Mouse (Mus musculus) R1 (cell line): ENCODE measurements around the gene Vsig10.
"Not testable (repeated sequence)": the region's sequence is repeated elsewhere in the genome, so short reads cannot be mapped to it uniquely, and the experiment has no call there.

Source experiments
- DNase-seq: peaks from one replicate; pipeline ENCODE4 v3.0.0-alpha.2; 2018; ENCODE audit warnings: low read depth, low spot score

The Vsig10 gene

GRCm38 (mm10) chr5:117355648-117356303 is 36.9 kb downstream of the Vsig10 start:
- DNase-seq: no peak

GRCm38 (mm10) chr5:117356365-117357128 is 37.7 kb downstream of the Vsig10 start:
- peak; percentile 94 for DNase-seq

DNA sequence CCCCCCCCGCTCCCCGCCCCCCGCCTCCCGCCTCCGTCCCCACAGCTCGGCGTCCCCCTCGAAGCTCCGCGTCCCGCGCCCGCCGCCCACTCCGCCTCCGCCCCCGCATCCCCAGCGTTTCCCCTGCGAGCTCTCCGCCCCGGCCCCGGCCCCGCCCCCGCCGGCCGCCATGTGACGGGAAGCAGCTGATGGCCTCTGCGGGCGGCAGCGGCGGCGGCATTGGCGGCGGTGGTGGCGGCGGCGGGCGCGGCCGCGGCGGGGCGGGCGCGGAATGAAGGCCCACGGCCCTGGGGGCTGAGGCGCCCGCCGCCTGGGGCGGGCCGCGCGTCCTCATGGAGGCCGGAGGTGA is 38.2 kb downstream of the Vsig10 start, which contains the start of gene Wsb2:
TSS of gene Wsb2 (plus strand) at position 176 of the 349 bp plus-strand sequence.
- peak; percentile 67 for DNase-seq

DNA sequence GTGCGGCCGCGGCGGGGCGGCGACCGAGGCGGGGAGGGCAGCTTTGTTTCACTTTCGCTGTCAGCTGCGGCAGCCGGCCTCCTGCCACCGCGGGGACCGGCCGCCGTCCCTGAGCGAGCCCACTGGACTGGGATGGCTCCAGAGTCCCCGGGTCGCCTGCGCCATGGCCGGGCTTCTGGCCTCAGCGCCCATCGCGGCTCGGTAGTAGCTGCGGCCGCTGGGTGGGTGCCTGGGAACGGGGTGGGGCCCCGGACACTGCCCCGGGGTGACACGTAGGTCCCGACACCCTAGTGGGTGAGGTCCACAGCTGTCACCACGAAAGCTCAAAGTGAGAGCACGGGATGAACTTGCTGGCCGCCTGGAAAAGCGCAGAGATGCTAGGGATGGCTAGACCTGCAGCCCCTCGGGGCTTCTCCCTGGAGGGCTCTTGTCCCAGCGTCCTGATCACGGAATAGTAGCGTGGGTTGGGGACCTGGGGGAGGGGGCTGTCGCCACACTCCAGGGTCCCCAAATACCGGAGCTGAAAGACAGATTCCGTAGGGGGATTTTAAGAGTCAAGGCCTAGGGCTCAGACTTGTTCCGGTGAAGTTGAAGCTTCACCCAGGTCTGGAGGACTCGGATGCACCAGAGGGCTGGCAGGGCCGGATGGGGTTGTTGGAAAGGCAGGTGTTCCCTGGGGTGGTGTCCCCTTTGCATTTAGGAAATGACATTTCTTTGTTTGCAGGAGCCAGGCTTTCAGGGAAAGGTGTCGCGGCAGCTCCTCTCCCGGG is 38.8 kb downstream of the Vsig10 start:
- peak; percentile 59 for DNase-seq

DNA sequence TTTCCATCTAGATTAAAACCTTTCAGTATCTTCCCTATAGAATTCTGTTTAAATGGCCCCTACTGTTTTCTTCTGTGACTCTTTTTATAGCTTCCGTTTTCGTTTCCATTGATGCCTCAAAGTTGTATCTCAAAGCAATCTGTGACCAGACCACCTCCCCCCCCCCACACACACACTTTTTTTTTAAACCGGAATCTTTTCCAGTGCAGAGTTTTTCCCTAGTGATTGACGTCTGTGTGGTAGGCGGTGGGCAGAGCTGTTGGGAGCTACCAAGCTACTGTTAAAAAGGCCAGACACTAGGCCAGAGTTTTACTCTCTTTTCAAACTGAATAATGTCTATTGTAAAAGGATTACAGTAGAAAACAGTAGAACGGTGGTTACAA is 39.4 kb downstream of the Vsig10 start:
- DNase-seq: peak; percentile 52

DNA sequence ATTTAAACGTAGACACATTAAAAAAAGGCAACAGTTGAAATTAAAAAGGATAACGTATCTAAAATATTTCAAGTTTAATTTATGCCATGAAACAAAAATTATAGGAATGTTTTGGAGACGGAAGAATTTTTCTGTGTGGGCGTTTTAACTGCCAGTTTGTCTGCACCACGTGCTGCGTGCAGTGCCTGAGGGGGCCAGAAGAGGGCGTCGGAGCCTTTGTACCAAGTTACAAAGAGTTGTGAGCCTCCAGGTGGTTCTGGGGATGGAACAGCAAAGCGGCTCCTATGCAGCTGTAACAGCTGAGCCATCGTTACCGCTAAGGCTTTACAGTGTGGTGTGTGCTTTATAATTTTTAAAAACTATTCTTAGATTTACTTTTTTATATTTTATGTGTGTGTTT is 39.8 kb downstream of the Vsig10 start:
- DNase-seq: peak; percentile 91

GRCm38 (mm10) chr5:117359497-117360227 is 40.8 kb downstream of the Vsig10 start:
- no peak for DNase-seq

DNA sequence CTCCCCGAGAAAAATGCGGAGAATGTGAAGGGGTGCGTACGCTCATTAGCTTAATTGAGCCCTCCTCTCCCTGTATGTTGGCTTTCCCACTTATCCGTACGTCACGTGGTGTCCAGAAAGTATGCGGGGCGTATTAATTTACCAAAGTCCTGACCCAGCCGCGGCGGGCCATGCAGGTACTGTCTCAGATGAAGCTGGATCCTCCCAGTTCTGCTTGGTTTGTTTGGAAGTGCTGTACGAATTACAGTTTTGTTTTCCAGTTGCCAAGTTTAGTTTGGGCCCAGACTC is 41.3 kb downstream of the Vsig10 start:
- peak; percentile 92 for DNase-seq

GRCm38 (mm10) chr5:117360631-117361541 is 42.0 kb downstream of the Vsig10 start:
- DNase-seq: peak; percentile 87

DNA sequence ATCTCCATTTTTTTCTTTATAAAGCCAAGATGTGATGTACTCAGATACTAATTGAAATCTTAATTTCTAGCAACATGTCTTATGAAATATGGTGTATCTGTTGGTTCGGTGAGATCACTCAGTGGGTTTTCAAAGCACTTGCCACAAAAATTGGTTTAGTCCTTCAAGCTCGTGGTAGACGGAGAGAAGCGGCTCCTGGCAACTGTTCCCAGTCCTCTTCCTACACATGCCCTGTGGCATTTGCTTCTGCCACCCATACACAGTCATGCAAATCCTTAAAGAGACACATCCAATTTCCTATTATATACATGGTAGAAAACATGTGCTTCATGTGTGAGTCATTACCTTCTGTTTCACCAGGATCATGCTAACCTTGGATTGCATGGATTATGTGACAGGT is 42.7 kb downstream of the Vsig10 start:
- DNase-seq: no peak

DNA sequence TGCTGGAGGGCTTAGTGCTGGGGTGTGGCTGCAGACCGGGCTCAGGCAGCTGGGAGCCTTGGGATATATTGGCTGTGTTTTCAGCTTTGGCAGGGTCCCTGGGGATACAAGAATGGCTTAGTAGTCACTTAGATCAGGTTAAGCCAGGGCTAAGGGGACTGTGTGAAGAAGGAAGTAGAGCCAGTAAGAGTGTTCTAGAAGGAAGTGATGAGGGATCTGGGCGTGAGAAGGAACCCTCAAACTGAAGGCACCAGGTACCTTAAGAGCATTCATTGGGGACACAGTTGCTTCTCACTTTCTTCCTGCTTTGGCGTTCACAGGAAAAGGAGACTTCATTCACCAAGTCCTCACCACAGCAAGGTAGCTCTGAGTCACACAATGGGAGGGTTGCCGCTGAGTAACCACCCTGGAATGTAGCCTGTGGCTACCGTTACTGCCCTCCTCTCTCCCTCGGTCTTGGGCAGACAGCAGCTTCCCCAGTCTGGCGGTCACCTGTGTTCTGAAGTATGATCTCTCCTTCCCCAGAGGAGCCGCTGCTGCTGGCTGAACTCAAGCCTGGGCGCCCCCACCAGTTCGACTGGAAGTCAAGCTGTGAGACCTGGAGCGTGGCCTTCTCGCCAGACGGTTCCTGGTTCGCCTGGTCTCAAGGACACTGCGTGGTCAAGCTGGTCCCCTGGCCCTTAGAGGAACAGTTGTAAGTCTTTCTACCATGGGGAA is 44.3 kb downstream of the Vsig10 start:
- DNase-seq: no peak

GRCm38 (mm10) chr5:117364821-117365220 is 45.9 kb downstream of the Vsig10 start:
- DNase-seq: no peak

GRCm38 (mm10) chr5:117365904-117366561 is 47.1 kb downstream of the Vsig10 start:
- DNase-seq: no peak

GRCm38 (mm10) chr5:117367206-117367605 is 48.3 kb downstream of the Vsig10 start:
- no peak for DNase-seq

DNA sequence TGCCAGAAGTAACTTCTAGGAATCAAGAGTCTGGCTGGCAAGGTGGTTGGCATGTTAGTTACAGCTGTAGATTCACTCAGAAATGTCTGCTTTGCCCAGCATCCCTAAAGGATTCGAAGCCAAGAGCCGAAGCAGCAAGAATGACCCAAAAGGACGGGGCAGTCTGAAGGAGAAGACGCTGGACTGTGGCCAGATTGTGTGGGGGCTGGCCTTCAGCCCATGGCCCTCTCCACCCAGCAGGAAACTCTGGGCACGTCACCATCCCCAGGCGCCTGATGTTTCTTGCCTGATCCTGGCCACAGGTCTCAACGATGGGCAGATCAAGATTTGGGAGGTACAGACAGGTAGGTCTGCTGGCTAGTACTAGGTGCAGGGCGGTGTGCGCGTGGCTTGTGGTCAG is 51.7 kb downstream of the Vsig10 start:
- no peak for DNase-seq

DNA sequence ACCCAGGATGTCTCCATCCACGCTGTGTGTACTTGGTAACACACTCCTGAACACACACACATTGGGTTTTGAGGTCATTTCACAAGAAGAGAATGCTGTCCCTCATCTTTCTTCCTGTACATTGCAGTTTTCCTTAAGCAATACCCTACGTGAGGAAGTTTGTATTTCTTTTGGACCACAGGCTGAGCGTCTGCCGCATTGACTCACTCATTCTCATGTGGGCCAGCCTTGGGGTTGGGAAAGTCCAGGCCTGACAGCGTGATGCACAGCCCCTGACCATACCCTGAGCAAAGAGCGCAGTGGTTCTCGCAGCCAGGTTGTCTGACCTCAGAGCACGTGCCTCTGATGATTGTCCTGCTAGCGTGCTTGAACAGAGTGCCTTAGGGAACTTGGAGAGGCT is 54.5 kb downstream of the Vsig10 start:
- DNase-seq: no peak

DNA sequence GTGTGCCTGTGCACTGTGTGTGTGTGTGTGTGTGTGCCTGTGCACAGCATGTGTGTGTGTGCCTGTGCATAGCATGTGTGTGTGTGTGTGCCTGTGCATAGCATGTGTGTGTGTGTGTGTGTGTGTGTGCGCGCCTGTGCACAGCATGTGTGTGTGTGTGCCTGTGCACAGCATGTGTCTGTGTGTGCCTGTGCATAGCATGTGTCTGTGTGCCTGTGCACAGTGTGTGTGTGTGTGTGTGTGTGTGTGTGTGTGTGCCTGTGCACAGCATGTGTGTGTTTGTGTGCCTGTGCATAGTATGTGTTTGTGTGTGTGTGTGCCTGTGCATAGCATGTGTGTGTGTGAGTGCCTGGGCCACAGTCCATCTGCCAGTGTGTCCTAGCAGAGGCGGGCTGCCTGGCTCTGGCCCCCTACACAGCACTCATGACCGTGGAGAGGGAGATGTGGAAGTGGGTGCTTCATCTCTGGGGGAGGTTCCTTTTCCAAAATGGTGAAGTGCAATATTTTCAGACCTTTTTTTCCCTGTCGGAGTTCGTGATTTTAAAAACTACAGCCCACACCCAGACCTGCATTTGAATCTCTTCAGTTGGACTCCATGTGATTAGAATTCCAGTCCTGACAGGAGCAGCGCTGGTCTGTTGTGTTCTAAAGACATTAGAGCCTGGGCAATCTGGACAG is 55.6 kb downstream of the Vsig10 start:
- DNase-seq: no peak

DNA sequence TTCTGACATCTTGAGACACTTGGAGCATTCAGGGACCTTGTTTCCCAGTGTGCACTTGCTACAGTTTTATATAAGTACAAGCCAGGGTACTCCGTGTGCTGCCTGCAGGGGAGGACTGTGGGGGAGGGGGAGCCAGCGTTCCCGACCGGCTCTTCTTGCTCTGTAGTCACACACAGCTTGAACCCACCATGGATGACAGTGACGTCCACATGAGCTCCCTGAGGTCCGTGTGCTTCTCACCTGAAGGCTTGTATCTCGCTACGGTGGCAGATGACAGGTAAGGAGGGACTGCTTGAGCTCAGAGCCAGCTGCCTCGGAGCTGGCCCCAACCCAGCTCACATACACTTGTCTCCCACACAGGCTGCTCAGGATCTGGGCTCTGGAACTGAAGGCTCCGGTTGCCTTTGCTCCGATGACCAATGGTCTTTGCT is 57.5 kb downstream of the Vsig10 start:
- no peak for DNase-seq

DNA sequence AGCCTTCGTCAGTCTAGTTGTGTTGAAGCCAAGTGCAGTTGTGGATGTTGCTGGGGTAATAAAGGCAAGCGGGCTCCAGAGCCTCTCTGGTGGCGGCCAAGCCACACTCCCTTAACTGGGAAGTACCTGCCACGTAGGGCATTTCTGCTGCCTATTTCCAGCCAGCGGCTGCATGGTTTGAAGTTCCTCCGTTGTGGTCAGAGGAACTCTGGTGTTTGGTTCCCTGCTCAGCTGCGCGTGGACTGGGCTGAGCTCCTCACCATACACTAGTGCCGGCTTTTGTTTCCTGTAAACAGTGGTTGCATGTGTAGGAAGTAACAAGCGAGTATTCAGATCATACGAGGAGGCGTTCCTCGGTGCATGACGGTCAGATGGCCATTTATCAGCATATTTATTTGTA is 58.8 kb downstream of the Vsig10 start:
- not testable (repeated sequence) for DNase-seq
